Mouse (Mus musculus) kidney, embryonic 16.5 days (tissue): ENCODE measurements at regions not wholly inside any gene's neighbourhood (a gene's known extent, or its start where the extent isn't known, plus 50 kb on each side); places are given as distances from the start of the nearest gene placed in this dataset.

Experiments used
- ATAC-seq: fragments of 200-750 bp; cut with Nextera tagmentation; 2 replicates; pipeline ENCODE4 v1.8.0; 2017; ENCODE audit warnings: moderate TSS enrichment; ENCODE audit not compliant: low FRiP score, low TSS enrichment
- H3K27ac ChIP-seq: fragments of 300-500 bp; sonication (generic); 2 replicates; pipeline ENCODE4 v1.5.1; 2014; ENCODE audit warnings: low read length
- H3K27me3 ChIP-seq: fragments of 300-500 bp; sonication (generic); 2 replicates; pipeline ENCODE4 v1.6.1; 2014; ENCODE audit warnings: low read length, control low read depth, mixed read lengths; ENCODE audit not compliant: insufficient read depth
- H3K36me3 ChIP-seq: fragments of 300-500 bp; sonication (generic); 2 replicates; pipeline ENCODE4 v1.6.1; 2014; ENCODE audit warnings: low read length, control low read depth, mixed read lengths; ENCODE audit not compliant: insufficient read depth
- H3K4me1 ChIP-seq: fragments of 300-500 bp; sonication (generic); 2 replicates; pipeline ENCODE4 v1.6.1; 2014; ENCODE audit warnings: low read length, control low read depth, mixed read lengths; ENCODE audit not compliant: insufficient read depth
- H3K4me2 ChIP-seq: fragments of 300-500 bp; sonication (generic); replicated peaks from 2 replicates; pipeline ENCODE4 v1.6.1; 2014; ENCODE audit warnings: low read depth, low read length
- H3K4me3 ChIP-seq: fragments of 300-500 bp; sonication (generic); 2 replicates; pipeline ENCODE4 v1.5.1; 2014; ENCODE audit warnings: mild to moderate bottlenecking, low read length
- H3K9ac ChIP-seq: fragments of 300-500 bp; sonication (generic); replicated peaks from 2 replicates; pipeline ENCODE4 v1.6.1; 2014; ENCODE audit warnings: low read length
- H3K9me3 ChIP-seq: fragments of 300-500 bp; sonication (generic); 2 replicates; pipeline ENCODE4 v1.6.1; 2016; ENCODE audit warnings: low read length, control low read depth
- WGBS: fragments of 180-500 bp; shearing (Covaris S2); extraction: QIAGEN DNeasy Blood & Tissue Kit; methylation state at CpG from one replicate; pipeline ENCODE4 v1.1.7; 2014; 5-methylcytosine and 5-hydroxymethylcytosine counted together

DNA sequence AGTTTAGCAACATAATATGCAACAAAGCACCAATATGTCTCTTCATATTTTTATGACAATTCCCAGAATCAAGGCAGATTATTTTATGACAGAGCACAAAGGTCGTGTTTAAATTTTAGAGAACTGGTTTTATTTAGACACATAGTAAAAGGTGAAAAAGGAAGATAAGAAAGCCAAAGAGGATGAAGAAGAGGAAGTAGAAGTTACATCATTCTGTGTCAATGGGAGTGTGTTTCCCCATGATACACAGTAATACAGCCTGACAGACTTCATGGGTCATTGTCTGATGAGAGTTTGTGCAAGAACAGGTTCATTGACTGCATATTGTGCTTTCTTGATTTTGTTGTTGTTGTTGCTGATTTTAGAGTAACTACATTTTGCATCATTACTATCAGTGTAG is 1053.7 kb upstream of the Adgrl3 start:
- H3K9ac ChIP-seq = no peak overlapping the region
- H3K4me3 ChIP-seq = no peak overlapping the region
- no peak overlapping the region for H3K4me2 ChIP-seq
- H3K9me3 ChIP-seq = no peaks in the 10 kb centered on the region
- no peaks in the 10 kb centered on the region for H3K36me3 ChIP-seq
- WGBS = 83% methylated on average over 1 of the region's 1 CpGs
- no peak overlapping the region for H3K27ac ChIP-seq
- no peaks in the 10 kb centered on the region for H3K4me1 ChIP-seq
- no peaks in the 10 kb centered on the region for H3K27me3 ChIP-seq
- no peak for ATAC-seq

DNA sequence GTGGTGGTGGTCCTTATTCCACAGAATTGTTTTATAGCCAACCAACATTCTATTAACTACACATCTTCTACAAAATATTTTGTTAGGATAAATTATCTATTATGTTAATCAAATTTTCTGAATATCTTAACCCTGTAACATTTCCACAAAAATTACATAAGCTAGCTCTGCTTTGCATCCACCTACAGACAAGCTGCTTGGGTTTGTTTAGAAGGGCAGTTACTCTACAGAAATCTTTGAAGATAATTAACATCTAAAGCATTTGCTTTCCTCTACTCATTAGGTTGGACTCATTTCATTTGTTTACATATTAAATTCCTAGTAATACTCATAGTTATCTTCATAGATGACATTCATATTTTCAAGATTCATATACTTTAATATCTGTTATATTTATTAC is 1014.5 kb upstream of the Adgrl3 start:
- no peak for ATAC-seq
- H3K4me1 ChIP-seq = no peaks in the 10 kb centered on the region
- no peaks in the 10 kb centered on the region for H3K36me3 ChIP-seq
- H3K4me3 ChIP-seq = no peak overlapping the region
- no peak overlapping the region for H3K4me2 ChIP-seq
- H3K27ac ChIP-seq = no peak overlapping the region
- H3K9ac ChIP-seq = no peak overlapping the region
- no peaks in the 10 kb centered on the region for H3K27me3 ChIP-seq
- H3K9me3 ChIP-seq = no peaks in the 10 kb centered on the region

DNA sequence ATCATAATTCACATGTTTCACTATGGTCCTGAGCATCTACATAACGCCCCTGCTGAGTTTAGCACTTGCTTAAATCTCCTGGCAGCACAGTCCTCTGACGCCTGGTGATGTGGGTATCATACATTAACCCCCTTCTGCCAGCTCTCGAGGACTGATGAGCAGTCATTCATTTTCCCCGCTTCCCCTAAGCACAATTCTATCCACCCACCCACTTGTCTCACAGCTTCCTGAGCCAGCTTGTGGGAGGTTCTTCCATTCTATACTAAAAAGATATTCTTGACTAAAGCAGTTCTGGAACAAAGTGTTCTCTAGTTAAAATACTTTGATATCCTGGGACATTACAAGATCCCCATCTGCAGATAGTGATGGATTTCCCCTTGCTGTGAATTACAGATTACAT is 981.1 kb upstream of the Adgrl3 start:
- H3K4me3 ChIP-seq = no peak overlapping the region
- H3K9ac ChIP-seq = no peak overlapping the region
- no peaks in the 10 kb centered on the region for H3K27me3 ChIP-seq
- peak; percentile 61; the same call in 1 of the 2 replicates for ATAC-seq
- no peaks in the 10 kb centered on the region for H3K4me1 ChIP-seq
- H3K36me3 ChIP-seq = no peaks in the 10 kb centered on the region
- H3K27ac ChIP-seq = no peak overlapping the region
- H3K9me3 ChIP-seq = no peaks in the 10 kb centered on the region
- WGBS = 34% methylated on average over 4 of the region's 4 CpGs
- no peak overlapping the region for H3K4me2 ChIP-seq

- ATAC-seq = peak; percentile 92
- WGBS = 47% methylated on average over 2 of the region's 2 CpGs
Observed at GRCm38 (mm10) chr5:80039431-80039830, 980.5 kb upstream of the Adgrl3 start.

More at GRCm38 (mm10) chr5:80039431-80039830, 980.5 kb upstream of the Adgrl3 start:
- Histone ChIP-seq H3K4me1 (no peaks in the 10 kb centered on the region), H3K4me3 (no peak overlapping the region), H3K9ac (no peak overlapping the region), H3K36me3 (no peaks in the 10 kb centered on the region), H3K27ac (no peak overlapping the region), H3K9me3 (no peaks in the 10 kb centered on the region), H3K4me2 (no peak overlapping the region), H3K27me3 (no peaks in the 10 kb centered on the region)
